Mouse (Mus musculus) kidney, adult 2 months (tissue): Measurements from ENCODE around the gene Nfib. TPM values are rescaled to one million over a fixed set of nuclear protein-coding genes. Genes with fewer than 3 reads are reported as not detected.

ENCODE experiments used
- DNase-seq: peaks from one replicate; pipeline ENCODE4 v3.0.0; 2021
- H3K27ac ChIP-seq: fragments of 200-500 bp; 2 replicates; pipeline ENCODE4 v1.5.1; 2012; ENCODE audit warnings: low read depth, low read length, control low read depth, inconsistent platforms; ENCODE audit not compliant: insufficient read depth
- H3K27me3 ChIP-seq: fragments of 200-500 bp; replicated peaks from 2 replicates; pipeline ENCODE4 v1.6.1; 2012; ENCODE audit warnings: mild to moderate bottlenecking, moderate library complexity, low read length, inconsistent platforms; ENCODE audit not compliant: control insufficient read depth, insufficient read depth
- H3K36me3 ChIP-seq: fragments of 200-500 bp; 2 replicates; pipeline ENCODE4 v1.6.1; 2012; ENCODE audit warnings: mild to moderate bottlenecking, moderate library complexity, low read length, inconsistent platforms; ENCODE audit not compliant: control insufficient read depth, insufficient read depth
- H3K4me1 ChIP-seq: fragments of 200-500 bp; 2 replicates; pipeline ENCODE4 v1.6.1; 2011; ENCODE audit warnings: low read length; ENCODE audit not compliant: control insufficient read depth, insufficient read depth
- H3K4me3 ChIP-seq: fragments of 200-500 bp; 2 replicates; pipeline ENCODE4 v1.5.1; 2011; ENCODE audit warnings: mild to moderate bottlenecking, low read depth, low read length, control low read depth; ENCODE audit not compliant: insufficient read depth
- CTCF ChIP-seq: fragments of 200-500 bp; conservative IDR thresholded peaks from 2 replicates; pipeline ENCODE4 v1.5.1; 2011; ENCODE audit warnings: low read depth, mild to moderate bottlenecking, control low read depth, low read length, moderate library complexity, mixed read lengths; ENCODE audit not compliant: insufficient read depth, insufficient read length
- POLR2A ChIP-seq: fragments of 200-500 bp; IDR thresholded peaks from one replicate; pipeline ENCODE4 v1.6.1; 2011; ENCODE audit warnings: low read depth, low read length, control low read depth
- WGBS: fragments of 180-500 bp; shearing (Covaris S2); methylation state at CpG from one replicate; pipeline ENCODE4 v1.1.7; 2018; 5-methylcytosine and 5-hydroxymethylcytosine counted together
- polyA plus RNA-seq: library from polyadenylated mRNA; depleted of rRNA; stranded (reverse); fragments of >200 nt; gene quantifications from 2 replicates; pipeline ENCODE4 v1.2.3, GENCODE M21; 2012

Nfib gene
- polyA plus RNA-seq, 1 experiment: 17.6 TPM

DNA sequence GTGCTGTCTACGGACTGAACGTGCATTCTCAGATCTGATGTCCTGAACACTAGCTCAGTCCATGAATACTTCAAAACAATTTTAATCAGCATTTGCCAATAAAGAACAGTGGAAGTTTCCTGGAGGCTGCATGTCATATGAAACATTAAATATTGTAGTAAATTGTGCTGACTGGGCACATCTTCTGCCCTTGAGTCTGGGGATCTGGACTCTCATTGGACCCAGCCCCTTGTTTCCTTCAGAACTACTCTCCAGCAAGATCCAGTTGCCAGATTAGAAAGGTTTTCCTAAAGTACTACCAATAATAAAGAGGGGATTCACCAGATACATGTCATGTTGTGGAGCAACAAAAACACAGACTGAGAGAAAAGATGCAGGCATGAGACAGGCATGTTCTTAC lies 243.9 kb downstream of the Nfib start:
- DNase-seq: no peak
- Histone ChIP-seq H3K36me3 (no peaks in the 10 kb centered on the region), H3K27ac (no peak overlapping the region), H3K4me1 (peaks cover 25% of the 10 kb centered on the region), H3K27me3 (no peaks in the 10 kb centered on the region), H3K4me3 (no peak overlapping the region)
- 89% methylated on average over 2 of the region's 2 CpGs for WGBS
- TF ChIP-seq POLR2A: no peak
- no peak for TF ChIP-seq CTCF

DNA sequence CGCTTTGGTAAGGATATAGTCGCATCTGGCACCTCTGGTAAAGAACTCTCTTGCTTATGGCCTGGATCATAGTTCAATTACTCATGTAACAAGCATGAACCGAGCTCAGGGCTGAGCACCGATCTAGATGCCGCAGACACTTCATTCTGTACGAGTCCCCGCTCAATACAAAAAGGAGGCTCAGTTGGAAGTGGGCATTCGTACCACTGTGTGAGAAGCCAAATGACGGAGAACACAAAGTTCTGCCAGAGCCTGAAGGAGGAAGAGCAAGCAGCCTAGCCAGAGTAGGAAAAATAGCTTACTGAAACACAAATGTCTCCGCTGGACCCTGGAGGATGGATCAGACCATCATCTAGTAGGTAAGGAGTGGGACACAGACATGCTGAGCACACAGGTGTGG lies 246.7 kb downstream of the Nfib start:
- H3K27me3 ChIP-seq: no peaks in the 10 kb centered on the region
- H3K27ac ChIP-seq: no peak overlapping the region
- TF ChIP-seq CTCF: no peak
- TF ChIP-seq POLR2A: no peak

DNA sequence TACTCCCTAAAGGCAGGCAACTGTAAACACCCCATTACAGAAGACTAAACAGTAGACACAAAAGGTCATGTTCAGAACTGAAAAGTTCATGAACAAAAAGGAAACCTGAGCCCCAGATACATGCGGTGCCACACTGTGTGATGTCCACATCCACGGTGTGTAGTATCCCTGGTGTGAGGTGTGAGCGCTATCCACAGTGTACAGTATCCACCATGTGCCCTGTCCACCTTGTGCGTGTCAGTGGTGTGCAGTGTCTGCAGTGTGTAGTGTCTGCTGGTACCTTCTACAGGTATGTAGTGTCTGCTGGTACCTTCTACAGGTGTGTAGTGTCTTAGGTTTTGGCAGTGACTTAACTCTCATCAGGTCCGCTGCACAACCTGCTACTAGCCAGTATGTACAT lies 248.6 kb downstream of the Nfib start:
- Histone ChIP-seq H3K4me3 (no peak overlapping the region), H3K27me3 (no peaks in the 10 kb centered on the region), H3K36me3 (no peaks in the 10 kb centered on the region), H3K27ac (0 out of 2 replicates have a peak overlapping the region, but pooled peaks have one; percentile 2), H3K4me1 (peaks cover 11% of the 10 kb centered on the region)
- DNase-seq: no peak
- 80% methylated on average over 5 of the region's 5 CpGs for WGBS
- TF ChIP-seq POLR2A: no peak
- no peak for TF ChIP-seq CTCF

More for the DNA sequence above, 246.7 kb downstream of the Nfib start:
- H3K4me1 ChIP-seq: peaks cover 12% of the 10 kb centered on the region; the same call in 1 of the 2 replicates
- WGBS: 97% methylated on average over 10 of the region's 10 CpGs
- no peak for DNase-seq
- H3K36me3 ChIP-seq: no peaks in the 10 kb centered on the region
- no peak overlapping the region for H3K4me3 ChIP-seq

DNA sequence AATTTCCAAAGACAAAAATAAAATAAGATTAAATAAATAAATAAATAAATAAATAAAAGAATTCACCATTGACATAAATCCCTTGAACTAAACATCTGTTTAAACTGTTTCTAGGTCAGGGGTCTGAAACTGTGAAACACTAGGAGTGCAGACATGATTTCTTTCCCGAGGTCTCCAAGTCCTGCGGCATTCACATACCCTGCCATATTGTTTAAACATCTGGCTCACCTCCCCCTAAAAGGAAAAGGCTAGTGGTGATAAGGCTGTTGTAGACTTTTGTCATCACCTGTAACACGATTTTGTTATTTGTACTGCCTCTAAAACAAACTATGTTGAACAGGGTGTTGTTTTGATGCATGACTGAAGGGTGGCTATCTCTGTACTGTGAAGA lies 249.2 kb downstream of the Nfib start:
- H3K36me3 ChIP-seq: no peaks in the 10 kb centered on the region
- TF ChIP-seq CTCF (no peak), POLR2A (no peak)
- no peaks in the 10 kb centered on the region for H3K27me3 ChIP-seq
- H3K4me3 ChIP-seq: no peak overlapping the region
- no peak for DNase-seq
- H3K27ac ChIP-seq: no peak overlapping the region
- H3K4me1 ChIP-seq: peaks cover 10% of the 10 kb centered on the region
- 50% methylated on average over 3 of the region's 3 CpGs for WGBS

DNA sequence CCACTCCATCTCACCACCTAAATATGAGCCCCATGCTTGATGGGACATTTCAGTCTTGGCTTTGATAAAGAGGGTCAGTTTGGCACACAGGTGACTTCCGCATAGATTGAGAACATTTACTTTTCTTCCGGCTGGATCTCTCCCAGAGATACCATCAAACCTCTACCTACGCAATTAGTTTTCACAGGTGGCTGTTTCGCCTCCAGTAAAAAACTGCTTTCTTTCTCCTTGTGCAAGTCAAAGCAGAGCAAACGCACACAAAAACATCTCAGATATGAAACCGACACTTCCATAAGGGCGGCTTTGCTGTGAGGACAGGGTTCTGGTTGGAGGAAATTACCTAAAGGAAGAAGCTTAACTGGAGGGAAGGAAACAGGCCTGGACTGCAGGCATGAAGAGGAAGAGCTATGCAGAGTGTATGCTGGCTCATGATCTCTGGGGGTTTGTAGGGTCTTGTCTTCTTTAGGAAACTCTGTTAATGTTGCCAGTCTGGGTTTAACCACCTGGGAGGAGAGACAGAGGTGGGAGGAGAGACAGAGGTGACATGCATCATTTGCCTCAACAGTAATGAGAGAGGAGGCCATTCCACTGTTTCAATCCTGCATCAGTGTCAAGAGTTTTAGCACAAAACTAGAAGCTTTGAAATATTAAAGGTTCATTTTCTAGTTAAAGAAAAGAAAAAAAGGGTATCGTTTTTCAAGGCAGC lies 249.8 kb downstream of the Nfib start:
- 74% methylated on average over 8 of the region's 8 CpGs for WGBS
- H3K4me3 ChIP-seq: no peak overlapping the region

DNA sequence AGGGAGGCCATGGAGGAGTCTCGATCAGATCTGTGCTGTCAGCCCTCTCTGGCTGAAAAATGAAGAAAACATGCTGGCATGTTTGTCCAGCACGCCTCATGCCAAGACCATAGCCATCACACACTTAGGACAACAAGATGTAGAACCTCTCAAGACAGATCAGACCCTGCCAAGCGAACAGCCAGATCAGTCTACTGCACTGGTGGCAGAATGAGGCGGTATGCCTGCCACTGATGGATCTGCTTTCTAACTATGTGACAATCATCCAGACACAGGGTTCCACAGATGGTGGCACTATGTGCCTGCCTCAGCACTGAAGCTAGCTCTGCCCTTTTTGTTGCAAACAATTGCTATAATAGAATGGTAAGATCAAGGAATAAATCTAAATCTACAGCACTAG lies 250.6 kb downstream of the Nfib start:
- Histone ChIP-seq H3K27ac (no peak overlapping the region), H3K27me3 (no peaks in the 10 kb centered on the region), H3K4me1 (peaks cover 10% of the 10 kb centered on the region), H3K36me3 (no peaks in the 10 kb centered on the region), H3K4me3 (no peak overlapping the region)
- no peak for TF ChIP-seq POLR2A
- TF ChIP-seq CTCF: no peak
- DNase-seq: no peak
- 96% methylated on average over 4 of the region's 4 CpGs for WGBS

More for the DNA sequence above, 249.8 kb downstream of the Nfib start:
- no peak for DNase-seq
- H3K27me3 ChIP-seq: no peaks in the 10 kb centered on the region
- H3K36me3 ChIP-seq: no peaks in the 10 kb centered on the region
- TF ChIP-seq CTCF: no peak
- H3K27ac ChIP-seq: no peak overlapping the region
- peaks cover 10% of the 10 kb centered on the region for H3K4me1 ChIP-seq

DNA sequence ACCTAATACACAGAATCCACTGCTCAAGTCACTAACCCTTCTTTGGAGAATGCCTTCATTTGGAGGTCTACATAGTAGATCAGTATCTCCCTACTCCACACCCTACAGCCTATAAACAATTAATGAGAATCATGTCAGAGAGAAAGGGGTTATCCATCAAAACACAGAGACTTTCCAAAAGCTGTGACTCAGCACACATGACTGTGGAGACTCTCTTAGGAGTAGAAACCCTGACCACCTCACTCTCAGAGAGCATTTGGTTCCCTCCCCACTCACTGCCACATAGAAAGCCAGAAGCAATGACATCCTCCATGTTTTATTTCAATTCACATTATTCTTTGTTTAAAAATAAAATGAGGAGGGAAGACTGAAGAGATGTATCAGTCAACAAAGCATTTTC lies 252.2 kb downstream of the Nfib start:
- Histone ChIP-seq H3K36me3 (no peaks in the 10 kb centered on the region), H3K27me3 (no peaks in the 10 kb centered on the region), H3K27ac (no peak overlapping the region), H3K4me3 (no peak overlapping the region), H3K4me1 (peaks cover 13% of the 10 kb centered on the region)
- DNase-seq: no peak
- TF ChIP-seq CTCF: no peak
- no peak for TF ChIP-seq POLR2A

DNA sequence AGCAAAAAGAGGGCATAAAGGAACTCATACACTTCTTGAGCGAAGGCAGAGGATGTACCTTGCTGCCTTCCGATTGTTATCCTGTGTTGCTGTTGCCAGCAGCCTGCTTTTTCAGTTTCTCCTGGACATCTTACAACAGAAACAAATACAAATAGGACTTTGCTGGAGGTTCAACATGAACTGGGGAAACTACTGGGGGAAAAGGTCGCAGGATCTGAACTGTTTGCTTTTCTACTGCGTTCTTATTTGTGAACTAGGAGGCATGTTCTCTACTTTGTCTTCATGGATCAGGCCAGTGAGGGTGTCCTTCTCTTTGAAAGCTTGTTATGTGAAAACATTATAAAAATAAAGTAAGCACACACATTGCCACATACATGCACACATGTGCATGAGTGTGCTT lies 252.6 kb downstream of the Nfib start:
- TF ChIP-seq CTCF (no peak), POLR2A (no peak)

More for the DNA sequence above, 252.6 kb downstream of the Nfib start:
- H3K36me3 ChIP-seq: no peaks in the 10 kb centered on the region
- no peak for DNase-seq
- H3K27me3 ChIP-seq: no peaks in the 10 kb centered on the region
- no peak overlapping the region for H3K27ac ChIP-seq
- H3K4me3 ChIP-seq: no peak overlapping the region
- peaks cover 16% of the 10 kb centered on the region for H3K4me1 ChIP-seq
- 79% methylated on average over 4 of the region's 4 CpGs for WGBS
